Mouse (Mus musculus) gastrocnemius, postnatal 10 days (tissue): ENCODE data around the gene Mroh2a. TPM values are rescaled to one million over a fixed set of nuclear protein-coding genes. Genes with fewer than 3 reads are reported as not detected.
A peak's percentile ranks its signal among the peaks of the same experiment; 100 is the strongest.

Source experiments
- DNase-seq: peaks from one replicate; pipeline ENCODE4 v3.0.0; 2021; ENCODE audit warnings: mixed read lengths
- total RNA-seq, 2 experiments: library from RNA; stranded (reverse); gene quantifications; 2 replicates each; pipeline ENCODE4 v1.2.3; 2021

Mroh2a gene
- total RNA-seq, 2 experiments from 2014 or later: 0.34 TPM; not detected in 1

- no peak for DNase-seq
Observed at GRCm38 (mm10) chr1:88258881-88259642, 32.3 kb downstream of the Mroh2a start.

- no peak for DNase-seq
Observed at GRCm38 (mm10) chr1:88259643-88260024, 32.8 kb downstream of the Mroh2a start.

- DNase-seq: peak; percentile 68
Observed at GRCm38 (mm10) chr1:88260114-88260513, 33.3 kb downstream of the Mroh2a start.

DNA sequence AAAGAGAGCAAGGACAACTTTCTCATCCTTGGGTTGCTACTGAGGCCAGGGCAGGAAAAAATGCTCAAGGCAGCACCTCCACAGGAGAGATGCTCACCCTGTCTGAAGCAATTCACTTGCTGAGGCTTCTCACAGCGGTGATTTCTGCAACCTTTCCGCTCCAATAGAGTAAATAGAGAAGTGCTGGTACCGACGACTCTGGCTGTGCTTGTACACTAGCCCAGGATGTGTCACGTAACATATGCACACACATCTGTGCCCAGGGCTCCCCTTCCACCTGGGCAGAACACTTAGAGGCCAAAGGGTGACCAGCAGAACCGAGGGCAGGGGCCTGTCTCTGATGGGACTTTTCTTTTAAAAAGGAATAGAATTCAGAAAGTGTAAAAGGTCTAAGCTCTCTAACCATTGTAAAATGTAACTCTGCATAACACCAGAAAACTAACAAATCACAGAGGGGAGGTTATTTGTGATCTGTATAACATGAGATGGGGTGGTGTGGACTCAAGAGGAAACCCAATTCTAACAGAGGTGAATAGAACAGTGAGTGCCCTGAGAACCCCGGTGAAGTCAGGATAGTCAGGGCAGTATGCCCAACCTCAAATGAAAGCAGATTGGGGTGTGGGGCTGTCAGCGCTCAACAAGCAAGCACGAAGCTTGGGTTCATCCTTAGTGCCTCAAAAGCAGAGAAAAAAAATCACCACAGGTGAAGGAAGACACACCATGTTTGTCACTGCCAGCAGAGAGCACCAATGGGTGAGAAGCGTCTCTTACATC lies 34.0 kb downstream of the Mroh2a start:
- DNase-seq: no peak

GRCm38 (mm10) chr1:88261706-88262105 lies 34.9 kb downstream of the Mroh2a start:
- no peak for DNase-seq

DNA sequence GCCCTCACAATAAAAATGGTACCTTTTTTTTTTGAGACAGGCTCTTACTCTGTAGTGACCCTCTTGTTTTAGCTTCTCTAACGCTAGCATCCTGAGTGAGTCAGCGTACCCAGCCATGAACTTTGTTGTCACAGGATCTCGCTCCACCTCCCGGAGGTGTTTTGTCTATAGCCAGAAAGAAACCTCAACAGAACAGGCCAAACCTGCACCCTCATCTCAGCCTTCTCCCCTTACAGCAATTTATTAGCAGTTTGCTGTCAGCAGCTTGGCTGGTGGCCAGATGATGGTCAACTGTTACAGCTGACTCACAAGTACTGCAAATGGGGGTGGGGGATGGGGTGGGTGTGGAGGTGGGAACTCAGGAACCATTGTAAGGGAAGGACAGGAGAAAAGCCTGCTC lies 35.5 kb downstream of the Mroh2a start:
- peak; percentile 72 for DNase-seq

DNA sequence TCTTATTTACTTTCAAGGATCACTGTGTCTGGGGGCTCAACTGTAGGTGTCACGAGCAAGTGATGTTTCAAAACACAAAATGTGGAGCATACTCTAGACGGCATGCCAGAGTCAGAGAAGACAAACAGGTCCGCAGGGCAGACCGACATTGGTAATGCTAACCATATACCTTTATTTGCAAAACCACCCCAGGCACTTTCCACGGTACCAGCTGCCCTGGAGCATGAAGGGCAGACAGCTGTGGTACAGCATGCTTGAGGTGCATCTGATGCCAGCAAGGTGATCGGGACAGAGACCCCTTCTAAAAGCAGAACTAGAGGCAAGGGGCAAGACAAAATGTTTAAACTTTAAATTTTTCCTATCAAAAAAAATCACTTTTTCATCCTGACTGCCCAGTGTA lies 36.2 kb downstream of the Mroh2a start:
- no peak for DNase-seq

- DNase-seq: no peak
Observed at GRCm38 (mm10) chr1:88263778-88264177, 37.0 kb downstream of the Mroh2a start.

DNA sequence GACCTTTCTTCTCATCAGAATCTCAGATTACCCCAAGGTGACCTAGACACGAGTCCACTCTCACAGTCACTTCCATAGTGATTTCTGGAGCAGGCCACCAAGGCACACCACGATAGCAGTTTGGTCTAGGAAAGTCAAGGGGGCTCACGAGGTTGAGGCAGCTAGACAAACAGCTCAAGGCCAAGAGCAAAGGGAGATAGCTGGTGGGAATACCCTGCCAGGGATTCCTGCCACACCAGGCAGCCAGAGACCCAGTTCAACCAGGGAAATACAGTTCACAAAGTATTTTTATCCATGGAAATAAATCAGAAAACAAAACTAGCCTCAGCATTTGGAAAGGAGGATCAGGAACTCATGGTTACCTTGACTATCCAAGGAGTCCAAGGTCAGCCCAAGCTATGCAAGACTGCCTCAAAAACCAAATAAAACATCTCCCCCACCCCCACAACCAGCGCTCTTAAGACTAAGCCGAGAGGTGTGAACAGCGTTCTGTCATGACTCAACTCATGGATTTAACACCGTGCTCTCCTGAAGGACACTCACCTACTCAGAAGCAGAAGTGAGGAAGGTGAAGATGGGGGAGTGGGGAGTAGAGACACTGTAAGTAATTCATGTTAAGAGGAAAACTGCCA lies 37.6 kb downstream of the Mroh2a start:
- no peak for DNase-seq

DNA sequence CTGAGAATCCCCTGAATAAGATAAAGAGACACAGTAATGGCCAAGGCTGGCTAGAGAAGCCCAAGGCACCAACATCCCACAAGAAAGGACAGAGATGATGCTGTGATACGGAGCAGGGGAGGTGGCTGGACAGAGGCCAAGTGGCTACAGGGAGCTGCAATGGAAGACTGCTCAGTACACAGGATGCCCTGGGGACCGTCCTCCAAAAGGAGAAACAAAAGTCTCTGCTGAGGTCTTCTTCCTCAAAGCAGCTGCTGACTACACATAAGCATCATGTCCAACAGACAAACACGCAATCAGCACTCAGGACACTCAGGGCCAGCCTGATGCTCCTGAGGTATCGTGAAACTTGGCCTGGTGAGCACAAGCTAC lies 38.1 kb downstream of the Mroh2a start:
- peak; percentile 69 for DNase-seq

DNA sequence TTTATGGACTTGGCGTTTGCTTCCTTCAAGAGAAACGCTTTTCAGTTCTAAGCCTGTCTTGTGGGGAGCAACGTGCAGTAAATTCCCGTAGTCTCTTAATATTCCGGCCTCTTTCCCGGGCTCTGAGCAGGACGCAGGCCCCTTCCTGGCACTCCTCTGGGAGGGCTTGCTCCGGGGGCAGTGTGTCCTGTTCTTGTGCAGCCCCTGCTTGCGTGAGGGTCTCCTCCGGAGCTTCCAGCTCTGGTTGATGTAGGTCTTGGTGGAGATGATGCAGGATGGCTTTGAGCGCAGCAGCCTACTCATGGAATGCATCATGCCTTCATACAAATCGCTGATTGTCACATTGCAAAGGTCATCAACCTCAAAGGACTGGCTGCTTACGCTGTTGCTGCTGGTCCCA lies 39.3 kb downstream of the Mroh2a start:
- DNase-seq: peak; percentile 15

DNA sequence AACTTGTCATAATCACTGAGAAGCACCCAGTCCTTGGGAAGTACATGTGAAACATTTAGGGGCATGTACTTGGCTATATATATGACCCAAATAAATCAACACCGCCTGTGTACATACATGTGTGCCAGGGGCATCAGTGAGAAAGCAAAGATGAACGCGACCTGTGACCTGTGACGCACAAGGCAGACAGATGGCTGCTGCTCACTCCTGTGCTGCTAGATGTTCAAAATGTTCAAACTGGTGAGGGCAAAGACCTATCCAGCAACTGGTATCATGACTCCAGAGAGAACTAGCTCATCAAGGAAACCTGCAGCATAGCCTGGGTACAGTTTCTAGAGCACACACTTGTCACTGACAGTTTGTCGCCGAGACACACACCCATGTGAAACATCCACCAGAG lies 40.7 kb downstream of the Mroh2a start:
- DNase-seq: no peak

DNA sequence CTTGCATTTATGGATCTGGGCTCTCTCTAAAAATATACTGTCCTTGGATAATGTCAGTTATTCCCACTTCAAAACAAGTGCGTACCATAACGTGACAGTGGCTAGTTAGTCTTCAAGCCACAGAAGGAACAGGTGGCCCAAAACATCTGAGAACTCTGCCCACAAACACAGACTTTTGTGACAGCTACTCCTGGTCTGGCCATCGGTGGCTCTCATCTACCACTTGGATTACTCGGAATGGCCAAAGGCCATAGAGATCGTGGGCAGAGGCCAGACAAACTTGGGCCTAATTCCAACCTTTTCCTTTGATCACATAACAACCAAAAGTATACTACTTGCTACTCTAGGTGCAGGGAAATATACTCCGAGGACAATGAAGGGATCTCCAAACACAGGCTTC lies 41.3 kb downstream of the Mroh2a start:
- DNase-seq: peak; percentile 15

- DNase-seq: peak; percentile 13
Observed at GRCm38 (mm10) chr1:88269539-88270309, 42.9 kb downstream of the Mroh2a start.

DNA sequence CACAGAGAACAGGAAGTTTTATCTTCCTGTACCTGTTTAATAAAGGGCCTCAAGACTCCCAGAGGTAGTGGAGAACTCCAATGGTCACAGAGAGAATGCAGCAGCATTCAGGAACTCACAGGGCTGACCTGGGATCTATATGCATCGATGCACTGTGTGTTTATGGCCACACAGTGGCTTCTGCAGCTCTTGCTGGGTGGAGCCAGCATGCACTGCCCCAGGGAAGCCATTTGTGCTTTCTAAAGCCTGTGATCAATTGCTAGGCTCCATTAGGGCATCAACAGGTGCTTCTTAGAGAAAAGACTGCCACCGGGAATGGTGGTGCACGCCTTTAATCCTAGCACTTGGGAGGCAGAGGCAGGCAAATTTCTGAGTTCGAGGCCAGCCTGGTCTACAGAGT lies 46.1 kb downstream of the Mroh2a start:
- DNase-seq: no peak

- peak; percentile 12 for DNase-seq
Observed at GRCm38 (mm10) chr1:88273326-88273725, 46.5 kb downstream of the Mroh2a start.

DNA sequence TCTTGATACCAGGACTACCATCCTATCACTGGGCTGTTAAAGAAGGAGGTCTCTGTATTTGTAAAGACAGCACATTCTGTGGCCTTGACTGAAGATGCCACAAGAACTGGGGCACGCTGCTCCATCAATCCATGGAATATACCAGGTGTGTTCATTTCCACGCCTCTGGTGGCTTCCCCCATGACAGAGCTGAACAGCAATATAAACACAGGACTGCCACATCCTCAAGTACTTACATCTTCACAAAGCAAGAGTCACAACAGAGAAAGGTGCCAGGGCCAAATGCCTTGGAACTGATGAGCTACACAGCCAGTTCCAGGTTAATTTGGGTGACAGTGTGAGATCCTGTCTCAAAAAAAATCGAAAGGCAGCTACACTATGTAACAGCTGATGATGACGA lies 47.0 kb downstream of the Mroh2a start:
- DNase-seq: no peak

DNA sequence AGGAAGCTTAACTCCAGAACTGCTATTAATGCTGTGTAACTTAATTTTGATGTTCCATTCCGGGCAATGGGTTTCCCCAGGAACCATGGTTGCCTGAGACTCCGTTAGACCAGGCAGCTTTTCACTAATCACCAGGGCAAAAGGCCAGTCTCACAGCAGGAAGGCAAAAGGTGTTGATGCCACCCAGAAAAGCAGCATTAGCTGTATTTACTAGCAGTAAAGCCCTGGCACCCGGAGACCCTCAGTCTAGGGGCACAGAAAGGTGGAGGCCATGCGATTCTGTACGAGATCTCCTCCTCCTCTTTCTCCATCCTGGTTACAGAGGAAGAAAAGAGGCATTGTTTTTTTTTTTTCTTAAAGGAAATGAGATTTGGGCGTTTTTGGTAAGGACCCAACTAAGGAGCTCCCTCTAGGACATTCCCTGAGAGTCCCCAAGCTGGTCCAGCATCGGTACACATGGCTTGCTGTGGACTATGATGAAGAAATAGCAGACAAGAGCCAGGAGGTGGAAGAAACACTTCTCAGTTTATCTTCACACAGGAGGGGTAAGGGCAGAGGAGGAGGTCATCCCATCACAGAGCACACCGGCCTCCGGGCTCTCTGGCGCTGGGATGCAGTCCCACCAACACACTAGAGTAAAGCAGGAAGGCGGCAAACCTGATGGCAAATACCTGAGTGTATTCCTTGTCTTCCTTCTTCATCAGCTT lies 47.7 kb downstream of the Mroh2a start:
- DNase-seq: no peak

DNA sequence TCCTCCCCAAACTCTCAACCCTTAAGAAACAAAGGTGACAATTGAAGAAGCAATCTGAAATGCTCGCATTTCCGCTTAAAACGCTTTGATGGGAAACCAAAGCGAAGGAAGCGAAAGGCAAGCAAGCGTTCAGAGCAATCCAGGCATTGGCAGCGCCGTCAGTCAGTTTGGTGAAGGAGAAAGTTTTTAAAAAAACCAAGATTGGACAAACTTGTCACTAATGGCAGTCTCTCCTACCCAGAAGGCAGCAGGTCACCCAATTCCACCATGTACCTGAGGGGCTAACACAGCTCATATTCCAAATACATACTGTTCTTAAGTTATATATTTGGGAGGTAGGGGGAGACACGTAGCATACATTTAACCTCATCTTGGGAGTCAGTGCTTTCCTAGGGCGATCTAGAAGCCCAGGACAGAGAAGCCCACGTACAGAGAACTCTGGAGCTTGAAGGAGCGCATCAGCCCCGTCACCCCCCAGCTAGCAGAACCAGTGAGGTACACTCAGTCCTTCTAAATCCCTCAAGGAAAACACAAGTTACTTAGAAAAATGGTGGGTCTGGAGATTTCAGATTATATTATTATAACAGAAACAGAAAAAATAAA lies 48.4 kb downstream of the Mroh2a start:
- DNase-seq: no peak

DNA sequence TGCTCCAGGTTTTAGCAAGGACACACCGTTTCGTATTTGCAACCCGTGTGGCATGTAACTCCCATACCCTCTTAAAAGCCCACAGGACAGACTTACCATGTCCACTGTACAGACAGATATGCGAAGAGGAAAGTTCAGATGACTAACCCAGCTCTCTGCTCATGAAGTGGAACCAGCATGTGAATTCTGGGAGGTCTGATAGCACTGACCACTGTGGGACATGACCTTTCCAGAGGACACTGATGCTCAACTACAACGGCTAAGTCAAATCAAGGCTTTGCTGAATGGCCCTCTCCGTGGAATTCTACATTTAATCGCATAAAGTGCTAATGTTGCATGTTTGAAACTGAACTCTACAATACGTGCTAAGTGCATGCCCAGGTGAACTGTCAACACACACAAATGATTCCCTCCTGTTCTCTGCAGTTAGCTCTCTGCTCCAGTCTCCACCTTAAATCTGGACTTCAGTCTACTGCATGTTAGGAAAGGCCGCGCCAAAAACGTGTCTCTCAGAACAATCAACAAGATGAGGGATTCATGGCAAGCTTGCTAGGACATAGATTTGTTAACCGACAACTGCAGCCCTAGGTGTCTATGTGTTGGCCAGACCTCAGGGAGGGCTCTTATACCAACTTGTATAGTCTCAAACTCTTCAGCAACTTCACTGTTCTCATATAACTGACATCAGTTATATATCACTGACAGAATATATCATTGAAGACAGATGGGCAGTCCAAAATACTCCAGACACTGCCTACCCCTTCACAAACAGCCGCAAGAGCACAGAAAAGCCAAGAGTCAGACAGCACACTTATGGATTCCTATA lies 49.1 kb downstream of the Mroh2a start:
- DNase-seq: no peak
